Comparison of ENCODE assay signal across 21 mouse cellular contexts in genomic region chr1:176723858-176724713, GRCm38 (mm10).
DNase-seq lines count a peak whose midpoint lies in the region; ATAC-seq lines count a peak whose summit lies in the region.
"Had no signal": no experiment of that assay in that cellular context is flagged by ENCODE, and none has a peak within 500 bp of the region (broad histone marks: within the 10 kb centered on the region; RNA-seq: fewer than 3 reads in every experiment).

No protein-coding gene starts in this region.

- intact Hi-C loops in heart, postnatal 25 days (cut with DNase I) = no loop called here
- intact Hi-C loops in left cerebral cortex, postnatal 36 days (cut with DNase I) = no loop called here

- peak; percentile 29 for DNase-seq in adrenal gland, postnatal 10 days
- no peak for DNase-seq in adrenal gland, adult 18-20 months (ENCODE audit: low spot score in 2 of 2)
- peak; percentile 15 for DNase-seq in heart, postnatal 25 days (ENCODE audit: low spot score)
- peak; percentile 58 for DNase-seq in ZHBTc4 (ENCODE audit: low read depth, low spot score)
- DNase-seq in urinary bladder, adult 18-20 months (ENCODE audit: low spot score in 2 of 2) = no peak
- DNase-seq in left cerebral cortex, postnatal 36 days (ENCODE audit: low spot score in 2 of 2) = no peak
- DNase-seq: B cell, adult 2 months; cerebellum, postnatal 10 days; kidney, adult 11 months; layer of hippocampus, postnatal 36 days; left cerebral cortex, postnatal 4 days; liver, embryonic 13.5 days; midbrain, embryonic 14.5 days; retina, postnatal 1 day; right cerebral cortex, postnatal 4 days; thymus, postnatal 36 days had no signal

- 78% methylated on average over 8 of the region's 8 CpGs for WGBS in heart, embryonic 12.5 days

- H3K4me1 ChIP-seq in heart, embryonic 12.5 days (replicated peaks) = no peaks in the 10 kb centered on the region
- H3K4me1 ChIP-seq: forebrain, embryonic 12.5 days; hindbrain, embryonic 12.5 days; liver, embryonic 13.5 days had no signal

- no peak overlapping the region for H3K4me2 ChIP-seq in heart, embryonic 12.5 days
- H3K4me2 ChIP-seq: forebrain, embryonic 12.5 days; hindbrain, embryonic 12.5 days; liver, embryonic 13.5 days had no signal

- H3K9me3 ChIP-seq in heart, embryonic 12.5 days (replicated peaks) = 0 out of 2 replicates have a peak, but pooled peaks cover 2% of the 10 kb centered on the region
- H3K9me3 ChIP-seq: forebrain, embryonic 12.5 days; hindbrain, embryonic 12.5 days; liver, embryonic 13.5 days had no signal

- H3K36me3 ChIP-seq in heart, embryonic 12.5 days = peaks cover 10% of the 10 kb centered on the region; the same call in 1 of the 2 replicates
- H3K36me3 ChIP-seq: liver, embryonic 13.5 days had no signal

- no peak for ATAC-seq in heart, embryonic 12.5 days (ENCODE audit: insufficient number of reproducible peaks, low FRiP score)
- ATAC-seq in megakaryocyte progenitor cell, adult 5-6 weeks (replicated peaks; ENCODE audit: poor library complexity) = peak; percentile 58; the same call in 1 of the 2 replicates

- H3K27ac ChIP-seq in heart, embryonic 12.5 days (ENCODE audit: poor library complexity, severe bottlenecking) = no peak overlapping the region
- H3K27ac ChIP-seq: forebrain, embryonic 12.5 days; hindbrain, embryonic 12.5 days; kidney, postnatal 0 days; liver, embryonic 13.5 days had no signal

- H3K4me3 ChIP-seq in heart, embryonic 12.5 days = no peak overlapping the region
- H3K4me3 ChIP-seq: forebrain, embryonic 12.5 days; hindbrain, embryonic 12.5 days; liver, embryonic 13.5 days had no signal

- H3K27me3 ChIP-seq in heart, embryonic 12.5 days (replicated peaks) = no peaks in the 10 kb centered on the region
- H3K27me3 ChIP-seq: forebrain, embryonic 12.5 days; hindbrain, embryonic 12.5 days; liver, embryonic 13.5 days had no signal

- no peak overlapping the region for H3K9ac ChIP-seq in heart, embryonic 12.5 days
- H3K9ac ChIP-seq: forebrain, embryonic 12.5 days; hindbrain, embryonic 12.5 days; liver, embryonic 13.5 days had no signal

Comparison
In these comparisons a context has a peak if more than half of its experiments do, and no peak if none do; other contexts are left out.
1. DNase-seq: peak in adrenal gland, postnatal 10 days (single experiment), heart, postnatal 25 days (single experiment) and ZHBTc4 (single experiment); none in adrenal gland, adult 18-20 months (0 of 2), urinary bladder, adult 18-20 months (0 of 2) and left cerebral cortex, postnatal 36 days (0 of 2).